Mouse (Mus musculus): ENCODE results near the gene Olr1. TPM values are rescaled to one million over a fixed set of nuclear protein-coding genes. Genes with fewer than 3 reads are reported as not detected.

The Olr1 gene
- polyA plus RNA-seq, 1 experiment from 2014 or later = not detected

- peak overlapping the region; percentile 81 for H3K4me3 ChIP-seq (ENCODE audit: low read depth, low read length)
- H3K4me2 ChIP-seq (ENCODE audit: low read depth) = peak overlapping the region; percentile 62
- no peaks in the 10 kb centered on the region for H3K27me3 ChIP-seq (ENCODE audit: control insufficient read depth, insufficient read depth, low read length)
- peak overlapping the region; percentile 78 for H3K9ac ChIP-seq (ENCODE audit: low read length)
- peak; percentile 21 for DNase-seq (ENCODE audit: low spot score)
- H3K36me3 ChIP-seq (ENCODE audit: control insufficient read depth, insufficient read depth, low read length) = no peaks in the 10 kb centered on the region
- peak; percentile 21; the same call in 1 of the 2 replicates for ATAC-seq (ENCODE audit: insufficient read depth, low FRiP score, low TSS enrichment)
- no peaks in the 10 kb centered on the region for H3K9me3 ChIP-seq (ENCODE audit: control insufficient read depth, low read length)
- H3K4me1 ChIP-seq (ENCODE audit: control insufficient read depth, insufficient read depth, low read length) = 0 out of 2 replicates have a peak, but pooled peaks cover 3% of the 10 kb centered on the region
- 24% methylated on average over 9 of the region's 9 CpGs for WGBS
- H3K27ac ChIP-seq (ENCODE audit: low read depth, low read length) = no peak overlapping the region
Measured at GRCm38 (mm10) chr6:129534057-129534456, 27.1 kb upstream of the Olr1 start.

GRCm38 (mm10) chr6:129532942-129533860 is 26.2 kb upstream of the Olr1 start, which contains the start of gene Gabarapl1:
TSS of gene Gabarapl1 (plus strand) at chr6:129533160.
- WGBS = under 1% methylated on average over 55 of the region's 55 CpGs
- DNase-seq (ENCODE audit: low spot score) (peak; percentile 85), ATAC-seq (ENCODE audit: insufficient read depth, low FRiP score, low TSS enrichment) (peak; percentile 81)
- H3K4me2 ChIP-seq (ENCODE audit: low read depth) = peak within 1 kb of the TSS; percentile 62
- H3K9ac ChIP-seq (ENCODE audit: low read length) = peak within 1 kb of the TSS; percentile 78
- peak within 1 kb of the TSS; percentile 81 for H3K4me3 ChIP-seq (ENCODE audit: low read depth, low read length)
- no peaks in the 10 kb centered on the region for H3K36me3 ChIP-seq (ENCODE audit: control insufficient read depth, insufficient read depth, low read length)
- 0 out of 2 replicates have a peak, but pooled peaks cover 3% of the 10 kb centered on the region for H3K4me1 ChIP-seq (ENCODE audit: control insufficient read depth, insufficient read depth, low read length)
- no peaks in the 10 kb centered on the region for H3K27me3 ChIP-seq (ENCODE audit: control insufficient read depth, insufficient read depth, low read length)
- no peaks in the 10 kb centered on the region for H3K9me3 ChIP-seq (ENCODE audit: control insufficient read depth, low read length)
- H3K27ac ChIP-seq (ENCODE audit: low read depth, low read length) = peak within 1 kb of the TSS; percentile 39; the same call in 1 of the 2 replicates

- no peaks in the 10 kb centered on the region for H3K27me3 ChIP-seq (ENCODE audit: control insufficient read depth, insufficient read depth, low read length)
- peak overlapping the region; percentile 78 for H3K9ac ChIP-seq (ENCODE audit: low read length)
- H3K27ac ChIP-seq (ENCODE audit: low read depth, low read length) = no peak overlapping the region
- H3K36me3 ChIP-seq (ENCODE audit: control insufficient read depth, insufficient read depth, low read length) = no peaks in the 10 kb centered on the region
- H3K9me3 ChIP-seq (ENCODE audit: control insufficient read depth, low read length) = no peaks in the 10 kb centered on the region
- 39% methylated on average over 7 of the region's 7 CpGs for WGBS
- peak; percentile 47 for DNase-seq (ENCODE audit: low spot score)
- peak; percentile 37 for ATAC-seq (ENCODE audit: insufficient read depth, low FRiP score, low TSS enrichment)
- peak overlapping the region; percentile 81 for H3K4me3 ChIP-seq (ENCODE audit: low read depth, low read length)
- 0 out of 2 replicates have a peak, but pooled peaks cover 3% of the 10 kb centered on the region for H3K4me1 ChIP-seq (ENCODE audit: control insufficient read depth, insufficient read depth, low read length)
- peak overlapping the region; percentile 62 for H3K4me2 ChIP-seq (ENCODE audit: low read depth)
Measured at GRCm38 (mm10) chr6:129532556-129532941, 25.6 kb upstream of the Olr1 start.

- Histone ChIP-seq H3K4me2 (ENCODE audit: low read depth) (no peak overlapping the region), H3K9ac (ENCODE audit: low read length) (no peak overlapping the region), H3K27me3 (ENCODE audit: control insufficient read depth, insufficient read depth, low read length) (no peaks in the 10 kb centered on the region), H3K4me1 (ENCODE audit: control insufficient read depth, insufficient read depth, low read length) (0 out of 2 replicates have a peak, but pooled peaks cover 3% of the 10 kb centered on the region), H3K27ac (ENCODE audit: low read depth, low read length) (no peak overlapping the region), H3K36me3 (ENCODE audit: control insufficient read depth, insufficient read depth, low read length) (no peaks in the 10 kb centered on the region), H3K4me3 (ENCODE audit: low read depth, low read length) (no peak overlapping the region), H3K9me3 (ENCODE audit: control insufficient read depth, low read length) (no peaks in the 10 kb centered on the region)
- no peak for ATAC-seq (ENCODE audit: insufficient read depth, low FRiP score, low TSS enrichment)
- no peak for DNase-seq (ENCODE audit: low spot score)
Measured at GRCm38 (mm10) chr6:129530261-129530660, 23.3 kb upstream of the Olr1 start.

- H3K4me2 ChIP-seq (ENCODE audit: low read depth) = no peak overlapping the region
- ATAC-seq (ENCODE audit: insufficient read depth, low FRiP score, low TSS enrichment) (no peak), DNase-seq (ENCODE audit: low spot score) (no peak)
- WGBS = 85% methylated on average over 1 of the region's 1 CpGs
- H3K4me3 ChIP-seq (ENCODE audit: low read depth, low read length) = no peak overlapping the region
- H3K27me3 ChIP-seq (ENCODE audit: control insufficient read depth, insufficient read depth, low read length) = no peaks in the 10 kb centered on the region
- no peaks in the 10 kb centered on the region for H3K36me3 ChIP-seq (ENCODE audit: control insufficient read depth, insufficient read depth, low read length)
- H3K9me3 ChIP-seq (ENCODE audit: control insufficient read depth, low read length) = no peaks in the 10 kb centered on the region
- H3K9ac ChIP-seq (ENCODE audit: low read length) = no peak overlapping the region
- H3K27ac ChIP-seq (ENCODE audit: low read depth, low read length) = no peak overlapping the region
- 0 out of 2 replicates have a peak, but pooled peaks cover 3% of the 10 kb centered on the region for H3K4me1 ChIP-seq (ENCODE audit: control insufficient read depth, insufficient read depth, low read length)
Measured at GRCm38 (mm10) chr6:129529605-129530004, 22.6 kb upstream of the Olr1 start.

- Histone ChIP-seq H3K27ac (ENCODE audit: low read depth, low read length) (no peak overlapping the region), H3K9ac (ENCODE audit: low read length) (no peak overlapping the region), H3K27me3 (ENCODE audit: control insufficient read depth, insufficient read depth, low read length) (no peaks in the 10 kb centered on the region), H3K4me1 (ENCODE audit: control insufficient read depth, insufficient read depth, low read length) (0 out of 2 replicates have a peak, but pooled peaks cover under 1% of the 10 kb centered on the region), H3K36me3 (ENCODE audit: control insufficient read depth, insufficient read depth, low read length) (no peaks in the 10 kb centered on the region), H3K4me2 (ENCODE audit: low read depth) (no peak overlapping the region), H3K4me3 (ENCODE audit: low read depth, low read length) (no peak overlapping the region), H3K9me3 (ENCODE audit: control insufficient read depth, low read length) (no peaks in the 10 kb centered on the region)
- ATAC-seq (ENCODE audit: insufficient read depth, low FRiP score, low TSS enrichment) (no peak), DNase-seq (ENCODE audit: low spot score) (no peak)
- 94% methylated on average over 2 of the region's 2 CpGs for WGBS
Measured at GRCm38 (mm10) chr6:129527416-129527815, 20.5 kb upstream of the Olr1 start.

- no peak overlapping the region for H3K27ac ChIP-seq (ENCODE audit: low read depth, low read length)
- H3K9ac ChIP-seq (ENCODE audit: low read length) = no peak overlapping the region
- H3K36me3 ChIP-seq (ENCODE audit: control insufficient read depth, insufficient read depth, low read length) = no peaks in the 10 kb centered on the region
- ATAC-seq (ENCODE audit: insufficient read depth, low FRiP score, low TSS enrichment) (no peak), DNase-seq (ENCODE audit: low spot score) (no peak)
- no peak overlapping the region for H3K4me2 ChIP-seq (ENCODE audit: low read depth)
- H3K27me3 ChIP-seq (ENCODE audit: control insufficient read depth, insufficient read depth, low read length) = no peaks in the 10 kb centered on the region
- H3K4me3 ChIP-seq (ENCODE audit: low read depth, low read length) = no peak overlapping the region
- H3K9me3 ChIP-seq (ENCODE audit: control insufficient read depth, low read length) = no peaks in the 10 kb centered on the region
- no peaks in the 10 kb centered on the region for H3K4me1 ChIP-seq (ENCODE audit: control insufficient read depth, insufficient read depth, low read length)
Measured at GRCm38 (mm10) chr6:129526069-129526468, 19.1 kb upstream of the Olr1 start.

- Histone ChIP-seq H3K36me3 (ENCODE audit: control insufficient read depth, insufficient read depth, low read length) (no peaks in the 10 kb centered on the region), H3K4me1 (ENCODE audit: control insufficient read depth, insufficient read depth, low read length) (no peaks in the 10 kb centered on the region), H3K4me3 (ENCODE audit: low read depth, low read length) (no peak overlapping the region), H3K9me3 (ENCODE audit: control insufficient read depth, low read length) (no peaks in the 10 kb centered on the region), H3K4me2 (ENCODE audit: low read depth) (no peak overlapping the region), H3K9ac (ENCODE audit: low read length) (no peak overlapping the region), H3K27ac (ENCODE audit: low read depth, low read length) (no peak overlapping the region), H3K27me3 (ENCODE audit: control insufficient read depth, insufficient read depth, low read length) (no peaks in the 10 kb centered on the region)
- DNase-seq (ENCODE audit: low spot score) (peak; percentile 18), ATAC-seq (ENCODE audit: insufficient read depth, low FRiP score, low TSS enrichment) (peak; percentile 65; the same call in 1 of the 2 replicates)
- WGBS = 47% methylated on average over 2 of the region's 2 CpGs
Measured at GRCm38 (mm10) chr6:129517752-129518408, 10.9 kb upstream of the Olr1 start.

Measured in neural tube, embryonic 11.5 days (tissue).